Mouse (Mus musculus) T-cell, adult 2 months (primary cell): ENCODE data around the gene Aldoc.
A peak's percentile ranks its signal among the peaks of the same experiment; 100 is the strongest.

Experiments used
- DNase-seq: peaks from one replicate; pipeline ENCODE4 v3.0.0; 2022; ENCODE audit warnings: low spot score

Aldoc gene

DNA sequence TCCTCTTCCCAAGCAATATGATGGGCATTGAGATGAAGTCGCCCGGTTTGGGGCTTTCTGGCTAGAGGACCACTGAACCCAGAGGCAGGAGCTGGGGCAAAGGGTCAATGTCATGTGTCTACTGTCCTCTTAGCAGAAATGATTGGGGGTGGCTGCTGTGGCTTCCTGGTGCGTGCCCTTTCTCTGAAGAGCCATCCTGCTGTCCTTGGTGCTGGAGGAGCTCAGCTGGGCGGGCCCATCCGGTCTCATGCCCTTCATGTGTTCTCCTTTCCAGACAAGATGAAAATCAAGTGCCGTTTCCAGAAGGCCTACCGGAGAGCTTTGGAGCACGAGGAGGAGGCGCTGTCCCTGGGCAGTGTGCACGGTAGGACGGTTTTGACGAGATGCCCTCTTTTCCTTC, 9.9 kb downstream of the Aldoc start:
- no peak for DNase-seq

GRCm38 (mm10) chr11:78333992-78334391, 11.2 kb downstream of the Aldoc start:
- DNase-seq: no peak

GRCm38 (mm10) chr11:78337040-78337439, 14.3 kb downstream of the Aldoc start:
- no peak for DNase-seq

- no peak for DNase-seq
These were observed 18.9 kb downstream of the Aldoc start for GRCm38 (mm10) chr11:78341702-78342101.

- DNase-seq: peak; percentile 62
These were observed 20.9 kb downstream of the Aldoc start, which contains the start of gene Unc119 for GRCm38 (mm10) chr11:78343381-78344327. Gene Unc119, plus strand, starts transcription at chr11:78343482.

GRCm38 (mm10) chr11:78344328-78344889, 21.6 kb downstream of the Aldoc start:
- DNase-seq: no peak

GRCm38 (mm10) chr11:78344890-78345715, 22.3 kb downstream of the Aldoc start:
- no peak for DNase-seq

GRCm38 (mm10) chr11:78345801-78346200, 23.0 kb downstream of the Aldoc start:
- peak; percentile 60 for DNase-seq

DNA sequence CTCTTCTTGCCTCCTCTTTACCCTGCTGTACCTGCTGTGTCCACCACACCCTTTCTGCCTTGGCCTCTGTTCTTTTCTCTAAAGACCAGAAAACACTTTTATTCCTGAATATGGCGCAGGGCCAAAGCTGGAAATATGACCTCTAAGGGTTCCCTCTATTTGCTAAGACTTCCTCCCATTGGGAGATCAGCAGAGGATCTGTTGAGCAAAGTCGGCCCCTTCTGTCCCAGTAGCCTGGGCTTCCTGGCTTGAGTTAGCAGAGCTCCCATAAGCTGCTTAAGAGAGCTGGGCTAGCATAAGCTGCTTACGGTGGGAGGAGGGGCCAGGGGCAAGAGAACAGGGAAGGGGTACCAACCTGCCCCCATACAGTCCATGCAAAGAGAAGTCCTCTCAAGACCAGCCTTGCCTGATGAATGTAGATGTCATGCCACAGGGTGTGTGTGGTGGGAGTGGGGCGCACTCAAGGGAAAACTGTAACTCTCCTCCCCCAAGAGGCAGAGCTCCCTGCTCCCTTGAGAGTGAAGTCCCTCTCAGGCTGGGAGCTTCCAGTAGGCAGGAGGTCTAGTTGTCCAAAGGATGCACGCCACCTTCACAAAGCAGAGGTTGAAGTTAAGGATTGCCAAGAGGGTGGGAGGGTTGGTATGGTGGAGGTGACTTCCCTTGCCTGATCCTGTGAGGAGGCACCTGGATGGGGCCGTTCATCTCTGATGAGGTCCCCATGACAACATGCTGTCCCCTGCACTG, 23.7 kb downstream of the Aldoc start:
- DNase-seq: no peak

DNA sequence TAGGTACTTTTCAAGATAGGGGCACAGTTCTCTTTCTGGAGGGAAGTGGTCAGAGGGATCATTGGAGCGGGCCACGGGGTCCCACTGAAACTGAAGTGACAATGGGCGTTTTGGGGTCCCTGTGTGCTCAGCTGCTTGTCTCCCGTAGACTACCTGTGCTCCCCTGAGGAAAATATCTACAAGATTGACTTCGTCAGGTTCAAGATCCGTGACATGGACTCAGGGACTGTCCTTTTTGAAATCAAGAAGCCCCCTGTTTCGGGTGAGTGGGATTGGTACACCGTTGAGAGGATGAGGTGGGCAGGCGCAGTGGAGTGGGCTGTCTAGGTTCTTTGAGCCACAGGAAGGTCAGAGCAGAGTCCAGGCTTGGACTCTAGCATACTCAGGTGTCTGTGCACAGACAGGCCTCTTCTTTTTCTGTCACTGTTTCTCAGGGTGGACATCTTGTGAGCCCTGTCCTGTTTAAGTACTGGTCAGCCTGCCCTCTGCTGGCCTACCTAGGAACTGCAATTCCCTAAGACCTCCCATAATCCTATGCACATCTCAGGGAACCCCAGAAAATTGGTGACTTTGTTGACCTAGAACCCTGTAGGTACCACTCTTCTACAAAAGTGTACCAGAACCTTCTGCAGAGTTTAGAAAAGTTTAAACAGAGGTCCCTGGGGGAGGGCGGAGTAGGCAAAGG, 24.4 kb downstream of the Aldoc start:
- peak; percentile 41 for DNase-seq

DNA sequence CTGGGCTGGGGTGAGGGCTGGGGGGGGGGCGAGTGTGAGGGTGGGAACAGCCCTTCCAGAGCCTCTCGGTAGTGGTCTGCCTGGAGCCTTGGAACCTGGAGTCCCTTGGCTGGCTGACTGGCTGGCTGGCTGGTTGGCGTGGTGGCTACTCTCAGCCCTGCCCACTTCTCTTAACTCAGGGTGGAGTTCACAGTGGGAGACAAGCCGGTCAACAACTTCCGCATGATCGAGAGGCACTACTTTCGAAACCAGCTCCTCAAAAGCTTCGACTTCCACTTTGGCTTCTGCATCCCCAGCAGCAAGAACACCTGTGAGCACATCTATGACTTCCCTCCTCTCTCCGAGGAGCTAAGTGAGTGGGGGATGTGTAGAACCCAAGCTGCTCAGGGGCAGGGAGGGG, 25.1 kb downstream of the Aldoc start:
- no peak for DNase-seq

GRCm38 (mm10) chr11:78348474-78348873, 25.7 kb downstream of the Aldoc start:
- no peak for DNase-seq

DNA sequence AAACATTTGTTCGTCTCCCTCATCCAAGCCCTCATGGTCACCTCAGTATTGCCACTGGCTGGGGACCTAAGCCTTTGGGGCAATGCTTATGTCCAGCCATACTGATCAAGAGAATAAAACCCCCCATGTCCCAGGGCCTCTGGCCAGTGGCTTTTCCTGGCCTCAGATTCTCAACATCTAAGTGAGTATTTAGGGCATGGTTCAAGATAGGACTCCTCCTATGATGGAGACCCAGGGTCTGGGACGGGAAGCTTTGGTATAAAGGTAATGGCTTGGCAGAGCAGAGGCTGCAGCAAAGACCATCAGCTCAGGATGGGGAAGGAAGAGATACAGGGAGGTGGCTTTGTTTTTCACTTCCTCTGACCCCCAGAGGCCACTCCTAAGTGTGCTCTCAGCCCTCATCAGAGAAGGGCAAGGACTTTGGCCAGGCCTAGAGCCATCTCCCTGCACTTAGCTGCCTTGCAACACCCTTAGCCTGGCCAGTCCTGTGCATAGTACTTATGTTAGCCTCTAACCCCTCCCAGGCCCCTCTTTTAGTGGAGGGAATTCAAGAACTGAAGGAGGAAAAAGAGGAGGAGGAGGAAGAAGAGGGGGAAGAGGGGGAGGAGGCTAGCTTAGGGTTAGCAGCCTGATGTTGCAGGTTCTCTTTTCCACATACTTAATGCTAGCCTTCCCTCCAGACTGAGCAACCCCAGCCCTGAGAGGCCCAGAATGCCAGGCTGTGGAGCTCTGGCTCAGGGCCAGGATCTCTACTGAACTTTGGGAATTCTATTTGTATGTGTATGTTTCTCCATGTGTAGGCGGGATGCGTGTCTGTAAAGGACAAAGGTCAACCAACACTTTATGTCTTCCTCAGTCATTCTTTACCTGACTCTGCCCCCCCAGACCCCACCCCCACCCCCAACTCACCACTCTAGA, 26.9 kb downstream of the Aldoc start:
- DNase-seq: no peak

DNA sequence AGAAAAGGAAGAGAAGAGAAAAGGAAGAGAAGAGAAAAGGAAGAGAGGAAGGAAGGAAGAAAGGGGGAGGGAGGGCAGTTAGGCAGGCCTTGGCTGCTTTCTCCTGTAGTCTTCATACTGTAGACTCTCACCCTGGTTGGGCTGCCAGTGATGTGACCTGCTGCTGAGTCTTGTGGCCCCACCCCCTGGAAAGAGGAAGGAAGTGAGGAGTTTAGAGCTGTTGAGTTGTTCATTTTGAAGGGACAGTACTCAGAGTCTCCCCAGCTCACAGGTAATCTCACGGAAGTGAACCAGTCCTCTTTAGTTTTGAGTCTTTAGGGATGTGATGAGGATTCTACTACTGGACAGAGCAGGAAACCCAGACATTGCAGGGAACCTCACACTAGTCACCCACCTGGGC, 30.3 kb downstream of the Aldoc start:
- no peak for DNase-seq

DNA sequence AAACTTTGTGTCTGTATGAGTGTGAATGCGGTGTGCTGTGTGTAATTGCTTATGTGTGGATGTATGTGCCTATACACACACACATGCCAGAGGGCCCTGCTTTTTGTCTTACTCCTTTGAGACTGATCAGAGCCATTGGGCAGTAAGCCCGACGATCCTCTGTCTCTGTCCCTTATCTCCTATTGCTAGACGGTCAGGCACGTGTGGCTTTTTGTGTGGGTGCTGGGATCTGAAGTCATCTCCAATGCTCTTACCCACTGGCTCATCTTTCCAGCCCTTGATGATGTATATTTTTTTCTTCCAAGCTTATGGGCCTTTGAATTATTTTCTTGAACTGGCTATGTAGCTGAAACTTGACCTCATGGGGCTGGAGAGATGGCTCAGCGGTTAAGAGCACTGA, 32.1 kb downstream of the Aldoc start:
- no peak for DNase-seq

DNA sequence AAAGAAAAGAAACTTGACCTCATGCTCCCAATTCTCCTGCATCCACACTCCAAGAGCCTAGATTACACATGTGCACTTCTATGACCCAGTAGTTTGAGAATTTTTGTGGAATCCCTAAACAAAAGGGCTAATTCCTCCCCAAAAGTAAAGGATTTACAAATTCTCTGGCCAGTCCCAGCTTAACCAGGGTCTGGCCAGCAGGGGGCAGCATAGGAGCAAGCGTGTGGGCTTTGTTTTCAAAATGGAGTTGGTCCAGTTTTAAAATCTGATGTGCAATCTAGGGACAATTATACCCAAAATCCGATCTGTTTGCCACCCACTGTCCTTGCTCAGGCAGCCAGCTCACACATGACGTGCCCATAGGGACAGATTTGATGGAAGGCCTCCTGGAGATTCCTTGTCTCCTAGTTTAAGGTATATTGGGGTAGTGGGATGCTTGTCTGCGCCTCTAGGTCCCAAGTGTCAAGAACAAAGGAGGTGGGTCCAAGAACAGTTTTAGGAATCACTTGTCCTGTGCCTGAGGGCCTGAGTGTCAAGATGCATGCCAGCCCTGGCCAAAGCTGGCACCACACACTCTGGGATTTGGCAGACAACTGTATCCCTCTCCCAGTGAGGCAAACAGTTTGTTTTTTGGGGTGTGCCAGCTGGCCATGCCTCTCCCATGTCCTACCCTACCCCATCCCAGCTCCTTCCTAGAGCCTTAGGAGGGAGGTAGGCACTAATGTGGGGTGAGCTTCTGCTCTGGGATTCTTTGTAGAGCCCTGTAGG, 32.9 kb downstream of the Aldoc start:
- DNase-seq: peak; percentile 51

DNA sequence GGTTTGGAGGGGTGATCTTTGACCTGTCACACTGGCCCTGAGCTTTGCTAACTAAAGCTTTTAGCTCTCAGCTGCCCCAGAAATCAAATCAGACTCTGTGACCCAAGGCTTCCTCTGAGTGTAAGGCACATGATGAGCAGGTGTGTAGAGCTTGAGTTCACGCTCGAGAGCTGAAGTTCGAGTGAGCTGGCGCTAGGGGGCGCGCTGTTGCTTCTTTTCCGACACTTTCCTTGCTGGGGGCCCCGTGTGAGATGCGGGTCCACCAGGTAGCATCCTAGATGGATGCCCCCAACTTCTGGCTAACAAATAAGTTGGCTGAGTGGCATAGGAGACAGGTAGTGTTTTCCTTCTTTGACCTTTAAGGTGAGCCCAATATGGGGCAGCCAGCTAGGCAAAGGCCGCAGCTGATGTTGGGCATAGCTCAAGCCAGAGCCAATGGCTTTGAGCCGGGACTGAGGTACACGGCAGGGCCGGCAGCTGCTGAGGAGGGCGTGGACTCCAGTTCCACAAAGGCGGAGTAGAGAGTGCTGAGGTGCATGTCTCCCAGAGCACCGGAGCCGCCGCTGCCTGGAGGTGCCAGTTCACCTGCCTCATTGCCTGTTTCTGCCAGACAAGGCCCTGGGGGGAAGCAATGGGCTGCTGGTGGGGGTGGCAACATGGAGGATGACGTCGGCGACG, 35.7 kb downstream of the Aldoc start:
- DNase-seq: peak; percentile 32

DNA sequence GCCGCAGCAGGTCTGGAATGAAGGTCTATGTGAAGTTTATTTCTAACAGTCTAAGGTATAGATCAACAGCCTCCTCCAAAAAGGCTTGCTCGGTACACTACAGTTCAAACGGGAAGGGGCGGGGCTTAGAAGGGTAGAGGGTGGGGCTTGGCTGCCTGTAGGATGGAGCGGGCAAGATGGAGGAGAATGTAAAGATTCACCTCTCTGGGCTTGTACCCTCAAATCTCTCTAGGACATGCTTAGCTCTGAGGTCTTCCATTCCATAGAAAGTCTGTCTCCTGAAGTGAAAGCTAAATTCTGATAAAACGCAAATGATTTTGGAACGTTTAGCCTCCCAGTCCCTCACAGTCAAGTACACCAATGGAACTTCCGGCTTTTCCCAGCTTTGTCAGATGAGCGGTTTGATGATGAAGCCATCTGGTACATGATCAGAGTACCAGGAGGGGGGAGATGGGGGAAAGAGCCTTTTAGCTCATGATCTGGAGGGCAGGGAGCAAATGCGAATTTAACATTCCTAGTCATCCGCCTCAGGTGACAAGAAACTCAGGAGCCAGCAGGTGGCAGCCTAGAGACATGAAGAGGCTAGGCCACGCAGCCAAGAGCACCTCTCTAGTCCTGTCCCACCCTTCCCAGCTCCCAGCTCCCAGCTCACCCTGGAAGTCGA, 37.5 kb downstream of the Aldoc start:
- DNase-seq: peak; percentile 74
